Mouse (Mus musculus) 3T3-L1 (cell line): Measurements from ENCODE around the gene Rassf2.

Experiments used
- DNase-seq: peaks from one replicate; pipeline ENCODE4 v3.0.0-alpha.2; 2015; ENCODE audit warnings: low read depth, low spot score

The Rassf2 gene

DNA sequence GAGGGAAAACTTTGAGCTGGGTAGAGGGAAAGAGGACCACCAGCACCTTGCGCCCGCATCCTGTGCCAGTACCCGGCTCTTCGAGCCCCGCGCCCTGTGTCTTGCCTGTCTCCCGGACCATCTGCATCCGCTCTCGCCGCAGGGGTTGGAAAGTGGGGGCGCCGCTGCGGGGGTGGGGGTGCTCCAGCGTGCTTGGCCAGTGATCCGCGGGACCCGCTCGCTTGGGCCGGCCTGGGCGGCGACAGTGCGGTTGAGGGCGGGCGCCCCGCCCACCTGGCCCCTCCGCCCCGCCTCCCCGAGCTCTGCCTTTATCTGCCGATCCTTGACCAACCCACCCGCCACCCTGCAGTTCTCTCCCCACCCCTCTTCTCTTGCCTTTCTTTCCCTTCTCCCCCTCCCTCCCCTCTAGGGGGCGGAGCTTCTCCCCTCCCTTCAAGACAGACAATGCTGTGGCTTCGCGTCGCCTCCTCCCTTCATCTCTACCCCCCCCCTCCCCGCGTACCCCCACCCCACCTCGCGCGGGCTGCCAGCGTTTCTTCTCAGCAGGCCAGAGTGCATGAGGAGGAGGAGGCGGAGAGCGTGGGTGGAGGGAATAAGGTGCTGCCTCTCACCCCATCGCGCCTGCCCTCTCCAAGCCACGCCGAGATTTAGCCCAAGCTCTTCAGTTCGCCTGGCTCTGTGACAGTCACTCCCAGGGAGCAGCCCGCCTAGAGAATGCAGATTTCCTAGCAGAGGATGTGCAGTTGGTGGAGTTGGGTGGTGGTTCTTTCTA, at the start of gene Rassf2:
TSS of gene Rassf2 (minus strand) at position 613 of the 772 bp plus-strand sequence.
- DNase-seq: peak; percentile 90

DNA sequence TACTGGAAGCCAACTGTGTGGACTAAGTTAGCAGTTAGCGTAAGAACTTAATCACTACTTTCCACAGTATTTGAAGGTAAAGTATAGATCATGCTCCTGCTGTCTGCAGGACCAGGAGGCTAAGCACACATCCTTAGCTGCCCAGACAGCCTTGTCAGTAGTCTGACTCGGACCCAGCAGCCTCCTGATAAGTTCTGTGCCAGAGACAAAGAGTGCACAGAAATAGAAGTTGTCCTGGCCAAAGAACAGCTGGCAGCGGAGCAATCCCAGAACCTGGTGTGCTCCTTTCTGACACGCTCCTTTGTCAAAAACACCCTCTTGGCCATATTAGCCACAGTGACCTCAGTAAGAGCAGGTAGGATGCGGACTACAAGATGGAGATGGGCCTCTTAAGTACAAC, 49.1 kb upstream of the Rassf2 start:
- no peak for DNase-seq

DNA sequence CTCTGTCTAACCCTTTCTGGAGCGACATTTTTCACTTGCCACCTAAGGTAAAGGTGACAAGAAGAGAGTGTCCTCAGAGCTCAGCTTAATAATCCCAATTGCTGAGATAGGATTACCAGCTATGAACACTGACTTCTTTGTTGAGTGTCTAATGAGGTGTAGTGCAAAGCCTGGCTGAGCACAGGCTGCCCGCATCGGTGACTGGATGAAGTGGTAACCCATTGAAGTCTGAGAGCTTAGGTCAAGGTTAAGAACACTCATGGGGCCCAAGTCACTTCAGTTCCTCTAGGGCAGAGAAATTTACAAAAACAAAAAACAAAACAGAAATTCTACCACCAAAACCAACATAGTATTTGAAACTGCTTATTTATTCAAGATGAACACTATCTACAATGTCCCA, 43.0 kb upstream of the Rassf2 start:
- no peak for DNase-seq

DNA sequence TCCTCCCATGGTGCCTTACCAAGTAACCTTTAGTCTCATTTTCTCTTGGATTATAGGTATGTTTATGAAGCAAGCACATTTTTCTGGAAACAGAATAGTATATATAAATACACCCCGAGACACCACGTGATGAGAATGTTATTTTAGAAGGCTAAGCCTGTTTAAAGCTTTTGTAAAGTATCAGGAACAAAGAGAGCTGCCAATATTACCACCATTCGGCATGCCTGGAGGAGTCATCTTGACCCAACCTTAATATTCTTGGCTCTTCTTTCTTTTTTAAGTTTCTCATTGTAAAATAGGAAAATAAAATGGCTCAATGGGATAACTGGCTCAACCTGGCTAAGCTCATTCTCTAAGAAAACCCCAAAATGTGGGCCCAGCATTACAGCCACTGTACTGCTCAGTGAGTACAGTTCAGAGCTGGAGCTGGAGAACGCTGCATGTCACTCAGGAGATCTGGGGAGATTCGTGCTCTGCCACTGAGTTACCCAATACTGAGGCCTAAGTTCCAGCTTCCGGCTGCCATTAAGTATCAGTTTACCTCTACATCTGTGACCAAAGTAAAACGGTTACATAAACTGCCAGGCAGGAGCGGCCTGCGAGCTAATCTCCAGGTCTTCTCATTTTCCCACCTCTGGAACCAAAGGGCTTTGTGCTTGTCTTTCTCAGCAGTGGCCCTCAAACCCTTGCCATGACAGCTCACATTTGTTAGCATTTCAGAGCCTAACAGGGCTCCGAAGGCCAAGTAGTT, 40.1 kb upstream of the Rassf2 start:
- no peak for DNase-seq

DNA sequence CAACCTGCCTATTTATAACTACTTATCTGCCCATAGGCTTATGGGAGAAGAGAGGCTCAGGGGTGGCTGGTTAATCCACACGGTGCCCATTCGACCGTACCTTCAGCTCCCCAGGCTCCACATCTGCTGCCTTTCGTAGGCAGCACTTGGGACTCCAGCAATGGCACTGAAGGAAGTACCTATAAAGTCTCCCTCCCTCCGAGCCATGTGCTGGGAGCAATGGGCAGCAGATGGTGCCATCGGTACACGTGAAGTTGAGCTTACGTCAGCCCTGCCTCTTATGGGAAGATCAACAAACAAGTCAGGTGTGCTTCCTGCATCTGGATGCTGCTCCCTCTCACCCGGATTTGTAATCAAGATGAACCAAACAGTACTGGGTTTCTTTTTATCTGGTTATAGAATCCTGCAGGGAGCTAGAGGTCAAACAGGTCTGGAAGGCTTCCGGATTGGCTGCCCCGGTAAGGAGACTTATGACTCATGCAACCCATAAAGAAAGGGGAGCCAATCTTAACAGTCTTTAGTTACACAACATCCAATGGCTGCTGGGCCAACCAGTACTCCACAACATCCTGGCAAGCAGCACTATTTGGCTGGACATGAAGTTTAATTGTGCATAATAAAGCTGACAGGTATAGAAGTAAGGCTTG, 34.2 kb upstream of the Rassf2 start:
- peak; percentile 40 for DNase-seq

- DNase-seq: no peak
Observed at GRCm38 (mm10) chr2:132063776-132064175, 33.7 kb upstream of the Rassf2 start.

GRCm38 (mm10) chr2:132061884-132062283, 31.8 kb upstream of the Rassf2 start:
- DNase-seq: no peak

- DNase-seq: no peak
Observed at GRCm38 (mm10) chr2:132059919-132060318, 29.9 kb upstream of the Rassf2 start.

DNA sequence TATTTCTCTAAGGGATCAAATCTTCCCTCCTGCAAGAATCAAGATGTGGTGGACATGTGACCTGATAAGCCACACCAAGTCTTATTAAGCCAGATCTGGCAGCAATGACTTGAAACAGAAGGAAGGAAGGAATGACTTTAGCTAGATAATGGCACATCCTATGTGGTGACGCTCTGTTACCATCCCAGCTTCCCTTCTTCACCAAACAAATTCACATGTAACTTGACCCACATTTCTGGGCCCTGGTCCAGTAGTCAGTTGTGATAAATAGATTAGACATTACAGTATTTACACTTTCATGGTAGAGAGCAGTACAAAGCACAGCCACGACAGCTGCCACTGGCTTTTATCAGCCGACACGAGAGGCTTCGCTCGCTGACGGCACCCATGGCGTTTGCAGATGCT, 25.3 kb upstream of the Rassf2 start:
- DNase-seq: no peak

DNA sequence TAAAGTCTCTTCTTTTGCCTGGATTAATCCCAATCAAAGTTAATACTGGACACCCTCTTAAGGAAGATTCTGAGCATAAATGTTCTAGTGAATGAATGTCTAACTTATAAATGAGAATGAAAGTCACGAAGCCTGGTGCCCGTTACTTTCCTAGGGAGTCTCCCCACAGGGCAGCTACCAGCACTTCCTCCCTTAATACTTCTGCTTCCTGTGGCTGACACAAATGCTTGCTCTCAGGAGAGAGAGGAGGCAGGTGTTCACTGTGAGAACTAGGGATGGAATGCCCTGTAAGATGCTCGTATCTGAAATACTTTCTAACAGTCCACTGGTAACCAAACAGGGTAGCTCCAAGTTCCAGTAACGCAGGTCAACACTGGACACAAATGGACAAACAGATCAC, 23.8 kb upstream of the Rassf2 start:
- DNase-seq: no peak

- DNase-seq: no peak
Observed at GRCm38 (mm10) chr2:132051798-132052197, 21.7 kb upstream of the Rassf2 start.

GRCm38 (mm10) chr2:132049921-132050320, 19.9 kb upstream of the Rassf2 start:
- no peak for DNase-seq

GRCm38 (mm10) chr2:132049491-132049890, 19.4 kb upstream of the Rassf2 start:
- no peak for DNase-seq

DNA sequence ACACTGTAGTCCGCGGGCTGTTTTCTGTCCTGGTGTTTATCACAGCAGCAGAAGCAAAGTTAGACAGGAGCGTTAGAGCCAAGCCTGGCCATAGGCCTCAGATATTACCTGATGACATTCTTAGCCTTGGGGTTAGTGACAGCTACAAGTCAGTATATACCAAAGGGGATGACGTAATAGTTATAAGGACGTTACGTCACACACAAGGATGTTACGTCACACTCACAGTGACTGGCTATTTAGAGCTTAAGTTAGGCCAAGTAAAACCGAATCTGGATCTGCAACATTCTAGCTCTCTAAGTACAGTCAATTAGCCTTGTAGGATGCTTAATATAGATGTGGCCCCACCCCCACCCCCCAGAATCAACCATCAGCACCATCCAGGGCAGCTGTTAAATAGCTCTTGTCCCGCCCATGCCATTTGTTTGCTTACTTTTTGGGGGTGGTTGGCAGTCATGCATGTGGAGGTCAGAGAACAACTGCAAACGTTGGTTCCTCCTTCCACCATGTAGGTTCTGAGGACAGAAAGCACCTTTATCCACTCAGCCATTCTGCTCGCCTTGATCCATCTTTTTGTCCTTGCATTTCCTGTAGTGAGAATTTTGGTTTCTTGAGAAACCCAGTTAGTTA, 18.2 kb upstream of the Rassf2 start:
- DNase-seq: peak; percentile 36

DNA sequence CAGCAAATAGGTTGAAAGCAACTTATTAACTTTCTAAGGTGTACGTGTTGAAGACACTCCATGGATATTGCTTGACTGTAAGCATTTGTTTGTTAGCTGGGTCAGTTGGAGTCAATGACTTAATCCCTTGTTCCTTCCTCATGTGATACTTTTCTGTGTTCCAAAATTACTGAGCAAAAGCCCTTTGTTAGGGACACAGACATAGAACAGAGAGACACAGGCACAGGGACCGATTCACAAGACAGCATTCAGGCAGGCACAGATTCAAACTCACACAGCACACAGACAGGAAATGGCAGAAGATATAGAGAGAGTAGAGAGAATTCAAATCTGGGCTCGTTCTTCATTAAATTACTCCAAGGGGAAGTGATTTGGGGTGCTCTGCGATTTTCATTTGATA, 17.3 kb upstream of the Rassf2 start:
- DNase-seq: no peak

- DNase-seq: no peak
Observed at GRCm38 (mm10) chr2:132046659-132047058, 16.6 kb upstream of the Rassf2 start.

GRCm38 (mm10) chr2:132044320-132045274, 14.5 kb upstream of the Rassf2 start:
- DNase-seq: no peak

DNA sequence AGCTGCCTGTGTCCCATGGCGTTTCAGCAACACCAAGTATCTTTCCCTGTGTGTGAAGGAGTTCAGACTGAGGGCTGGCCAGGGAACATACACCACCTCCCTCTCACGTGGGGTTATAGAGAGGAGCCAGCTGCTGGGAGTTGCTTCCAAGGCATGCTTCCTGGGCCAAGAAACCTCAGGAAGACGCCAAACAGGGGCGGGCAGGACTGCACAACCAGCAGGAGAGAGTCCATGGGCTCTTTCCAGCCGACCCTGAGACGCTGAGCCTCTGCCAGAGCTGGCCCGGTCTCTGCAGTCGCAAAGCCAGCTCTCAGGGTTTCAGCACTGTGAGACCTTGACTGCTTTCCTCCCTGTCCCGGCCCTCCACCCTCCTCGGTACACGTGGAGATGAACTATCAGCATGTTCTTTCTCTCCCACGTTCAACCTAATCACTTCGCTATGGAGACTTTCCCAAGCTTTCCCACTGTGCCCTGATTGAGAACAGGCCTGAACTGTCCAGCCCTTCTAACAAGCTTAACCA, 13.1 kb upstream of the Rassf2 start:
- no peak for DNase-seq

GRCm38 (mm10) chr2:132039894-132040293, 9.8 kb upstream of the Rassf2 start:
- DNase-seq: no peak

DNA sequence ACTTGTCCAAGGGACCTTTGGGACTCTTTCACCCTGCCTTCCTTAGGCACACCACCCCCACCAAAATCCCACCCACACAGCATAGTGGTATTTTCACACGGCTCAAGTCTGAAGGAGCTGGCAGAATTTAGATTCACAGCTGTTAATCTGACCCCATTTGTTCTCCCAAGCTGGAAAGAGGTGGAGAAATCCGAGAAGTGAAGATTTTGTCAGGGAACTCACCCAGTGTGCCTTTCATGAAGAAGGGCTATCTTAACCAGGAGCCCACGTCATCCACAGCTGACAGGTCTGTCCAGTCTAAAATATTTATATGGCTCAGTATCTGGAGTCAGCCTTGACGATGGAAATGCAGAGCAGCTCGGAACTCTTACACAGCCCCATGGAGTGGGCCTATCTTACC, 6.3 kb upstream of the Rassf2 start:
- DNase-seq: no peak

DNA sequence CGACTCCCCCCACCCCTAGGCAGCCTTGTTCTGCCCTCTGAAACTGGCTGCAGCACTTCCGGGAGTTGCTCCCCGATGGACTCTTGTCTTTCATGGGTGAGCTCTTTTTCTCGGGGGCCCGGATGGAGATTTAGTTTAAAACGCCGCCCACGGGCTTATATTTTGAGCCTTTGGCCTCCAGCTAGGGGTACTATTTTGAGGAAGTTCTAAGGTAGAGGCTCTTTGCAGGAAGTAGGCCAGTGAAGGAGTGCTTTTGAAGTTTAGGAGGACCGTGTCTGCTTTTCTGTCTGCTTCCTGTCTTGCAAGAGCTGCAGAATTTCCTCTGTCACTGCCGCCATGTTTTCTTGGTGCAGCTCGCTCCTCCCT, 5.4 kb upstream of the Rassf2 start:
- no peak for DNase-seq
